Mouse (Mus musculus) lung, embryonic 16.5 days (tissue): ENCODE measurements around the gene Olfr1451. TPM values are rescaled to one million over a fixed set of nuclear protein-coding genes. Genes with fewer than 3 reads are reported as not detected.
"Not testable (repeated sequence)": the region's sequence is repeated elsewhere in the genome, so short reads cannot be mapped to it uniquely, and the experiment has no call there.

ENCODE experiments used
- ATAC-seq: fragments of 200-750 bp; cut with Nextera tagmentation; 2 replicates; pipeline ENCODE4 v1.8.0; 2017; ENCODE audit warnings: low read depth, mild to moderate bottlenecking, moderate library complexity
- H3K27ac ChIP-seq: fragments of 300-500 bp; sonication (generic); 2 replicates; pipeline ENCODE4 v1.5.1; 2014; ENCODE audit warnings: mild to moderate bottlenecking, control low read depth, low read length
- H3K27me3 ChIP-seq: fragments of 300-500 bp; sonication (generic); 2 replicates; pipeline ENCODE4 v1.6.1; 2014; ENCODE audit warnings: low read depth, low read length, mixed read lengths; ENCODE audit not compliant: control insufficient read depth, insufficient read depth
- H3K36me3 ChIP-seq: fragments of 300-500 bp; sonication (generic); 2 replicates; pipeline ENCODE4 v1.6.1; 2014; ENCODE audit warnings: low read length; ENCODE audit not compliant: control insufficient read depth, insufficient read depth
- H3K4me1 ChIP-seq: fragments of 300-500 bp; sonication (generic); replicated peaks from 2 replicates; pipeline ENCODE4 v1.6.1; 2014; ENCODE audit warnings: low read length, mixed read lengths; ENCODE audit not compliant: control insufficient read depth, insufficient read depth
- H3K4me2 ChIP-seq: fragments of 300-500 bp; sonication (generic); 2 replicates; pipeline ENCODE4 v1.6.1; 2014; ENCODE audit warnings: low read depth, low read length, control low read depth
- H3K4me3 ChIP-seq: fragments of 300-500 bp; sonication (generic); 2 replicates; pipeline ENCODE4 v1.5.1; 2014; ENCODE audit warnings: mild to moderate bottlenecking, low read length, control low read depth
- H3K9ac ChIP-seq: fragments of 300-500 bp; sonication (generic); 2 replicates; pipeline ENCODE4 v1.6.1; 2014; ENCODE audit warnings: low read length, control low read depth
- H3K9me3 ChIP-seq: fragments of 300-500 bp; sonication (generic); 2 replicates; pipeline ENCODE4 v1.6.1; 2016; ENCODE audit warnings: low read length; ENCODE audit not compliant: control insufficient read depth
- WGBS: fragments of 180-500 bp; shearing (Covaris S2); extraction: QIAGEN DNeasy Blood & Tissue Kit; methylation state at CpG from one replicate; pipeline ENCODE4 v1.1.7; 2014; 5-methylcytosine and 5-hydroxymethylcytosine counted together
- polyA plus RNA-seq: library from polyadenylated mRNA; unstranded; fragments of >200 nt; fragmentation: Nextera tagmentation; extraction: Ambion mirVana; gene quantifications from 2 replicates; pipeline ENCODE4 v1.2.1, GENCODE M21; 2015

Gene Olfr1451
- not detected in 2 replicates for polyA plus RNA-seq

DNA sequence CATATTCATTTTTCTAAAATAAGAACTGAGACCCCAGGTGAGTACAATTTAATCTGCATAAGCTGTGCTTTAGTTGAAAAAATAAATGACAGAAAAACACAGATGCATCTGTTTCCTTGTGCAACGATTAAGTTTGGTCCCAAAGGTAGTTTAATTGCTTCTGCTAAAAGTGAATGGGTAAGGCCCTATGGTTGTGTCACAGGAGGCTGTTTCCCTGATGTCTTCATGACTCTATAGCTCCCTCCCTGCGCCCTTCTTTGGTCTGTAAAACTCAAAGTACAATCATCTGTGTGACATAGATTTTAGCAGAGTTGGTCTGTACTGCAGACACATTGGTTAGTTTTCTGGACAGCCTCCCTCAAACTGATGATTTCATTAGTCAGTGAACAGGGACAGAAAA is at the start of gene Olfr1451:
TSS of gene Olfr1451 (plus strand) at position 301 of the 400 bp plus-strand sequence.
- no peak within 1 kb of the TSS for H3K9ac ChIP-seq
- no peaks in the 10 kb centered on the region for H3K4me1 ChIP-seq
- 59% methylated on average over 2 of the region's 2 CpGs for WGBS
- no peaks in the 10 kb centered on the region for H3K9me3 ChIP-seq
- no peaks in the 10 kb centered on the region for H3K36me3 ChIP-seq
- ATAC-seq = no peak
- H3K4me2 ChIP-seq = no peak within 1 kb of the TSS
- H3K4me3 ChIP-seq = no peak within 1 kb of the TSS
- no peaks in the 10 kb centered on the region for H3K27me3 ChIP-seq
- H3K27ac ChIP-seq = no peak within 1 kb of the TSS

DNA sequence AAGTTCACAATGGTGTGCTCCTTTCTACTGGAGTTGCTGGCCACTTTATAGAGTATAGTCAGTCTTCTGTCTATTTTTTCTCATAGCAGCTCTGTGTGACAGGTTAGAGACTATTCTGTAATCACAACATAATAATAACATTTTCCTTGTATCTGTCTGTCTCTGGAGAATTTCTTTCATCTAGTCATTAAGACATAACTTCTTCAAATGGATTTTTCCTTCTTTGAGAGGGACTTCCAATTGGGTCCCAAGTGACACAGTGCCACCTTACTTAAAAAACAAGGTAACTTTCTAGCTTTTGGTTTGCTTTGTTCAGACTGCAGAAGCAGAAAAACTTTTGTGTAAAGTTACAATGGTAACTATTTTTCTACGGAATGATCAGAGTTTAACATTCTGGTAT is 44.9 kb upstream of the Olfr1451 start, which contains the start of gene Olfr1450:
TSS of gene Olfr1450 (plus strand) at position 301 of the 400 bp plus-strand sequence.
- no peaks in the 10 kb centered on the region for H3K9me3 ChIP-seq
- 85% methylated on average over 1 of the region's 1 CpGs for WGBS
- no peaks in the 10 kb centered on the region for H3K36me3 ChIP-seq
- H3K9ac ChIP-seq = no peak within 1 kb of the TSS
- no peak within 1 kb of the TSS for H3K27ac ChIP-seq
- no peak within 1 kb of the TSS for H3K4me2 ChIP-seq
- H3K27me3 ChIP-seq = no peaks in the 10 kb centered on the region
- no peak for ATAC-seq
- no peak within 1 kb of the TSS for H3K4me3 ChIP-seq
- no peaks in the 10 kb centered on the region for H3K4me1 ChIP-seq

DNA sequence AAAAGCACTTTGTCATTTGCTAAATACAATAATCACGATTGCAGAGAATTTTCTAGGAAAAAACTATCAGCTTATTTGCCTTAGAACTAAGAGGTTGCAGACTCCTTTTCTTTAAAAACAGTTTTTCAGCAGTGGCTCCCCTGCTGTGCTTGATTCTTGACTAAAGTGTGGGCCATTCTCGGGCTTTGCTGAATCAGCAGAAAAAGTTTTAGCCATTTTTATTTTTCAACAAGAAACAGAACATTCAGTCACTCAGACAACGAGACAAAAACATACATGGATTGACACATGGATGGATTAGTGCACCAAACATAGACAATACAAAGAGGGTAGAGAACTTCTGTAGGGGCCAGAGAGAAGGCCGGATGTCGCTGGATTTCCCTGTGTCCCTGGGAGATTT is 24.7 kb upstream of the Olfr1451 start:
- not testable (repeated sequence) for H3K9ac ChIP-seq, H3K4me1 ChIP-seq, H3K36me3 ChIP-seq, H3K27me3 ChIP-seq, H3K4me3 ChIP-seq, H3K9me3 ChIP-seq, H3K27ac ChIP-seq, ATAC-seq, H3K4me2 ChIP-seq
- 77% methylated on average over 5 of the region's 5 CpGs for WGBS

DNA sequence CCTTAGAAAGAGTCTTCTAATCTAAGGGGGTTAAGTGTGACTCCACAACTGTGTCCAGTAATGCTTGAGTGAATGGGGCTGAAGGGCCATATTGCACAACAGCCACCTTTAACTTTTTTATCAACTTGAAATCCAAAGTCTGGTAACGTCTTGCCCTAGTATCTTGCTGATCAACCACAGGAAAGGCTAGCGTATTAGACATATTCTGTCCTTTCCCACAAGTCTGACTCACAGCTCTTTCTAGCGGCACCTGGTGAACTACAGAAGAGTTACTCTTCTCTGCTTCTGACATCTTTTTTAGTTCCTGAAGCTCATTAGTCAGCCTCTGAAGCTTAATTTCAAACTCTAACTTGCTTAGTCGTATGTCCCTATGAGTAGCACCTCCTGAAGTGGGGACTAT is 2.5 kb upstream of the Olfr1451 start:
- not testable (repeated sequence) for H3K27ac ChIP-seq, H3K36me3 ChIP-seq, H3K4me2 ChIP-seq, H3K4me1 ChIP-seq, H3K27me3 ChIP-seq, H3K4me3 ChIP-seq, ATAC-seq, H3K9ac ChIP-seq, H3K9me3 ChIP-seq
- 91% methylated on average over 4 of the region's 4 CpGs for WGBS

DNA sequence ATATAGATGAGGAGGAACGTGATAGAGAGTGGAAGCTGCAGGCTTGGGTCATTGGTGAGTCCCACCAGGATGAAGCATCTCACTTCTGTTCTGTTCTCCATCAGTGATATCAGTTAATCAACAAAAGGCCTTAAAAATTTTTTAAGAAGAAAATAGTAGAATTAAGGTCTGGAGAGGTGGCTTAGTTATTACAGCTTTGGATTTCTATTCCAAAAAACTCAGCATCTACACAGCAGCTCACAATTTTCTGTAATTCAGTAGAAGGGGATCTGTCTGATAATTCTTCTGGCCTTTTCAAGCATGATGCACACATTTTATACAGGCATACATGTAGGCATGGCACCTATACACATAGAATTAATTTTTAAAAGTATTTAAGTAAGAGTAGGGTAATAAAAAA is 33.4 kb downstream of the Olfr1451 start, which contains the start of gene Olfr1453:
TSS of gene Olfr1453 (minus strand) at position 101 of the 400 bp plus-strand sequence.
- no peak within 1 kb of the TSS for H3K4me3 ChIP-seq
- ATAC-seq = no peak
- no peaks in the 10 kb centered on the region for H3K27me3 ChIP-seq
- no peaks in the 10 kb centered on the region for H3K9me3 ChIP-seq
- no peak within 1 kb of the TSS for H3K27ac ChIP-seq
- no peak within 1 kb of the TSS for H3K9ac ChIP-seq
- WGBS = 44% methylated on average over 1 of the region's 1 CpGs
- no peaks in the 10 kb centered on the region for H3K36me3 ChIP-seq
- H3K4me1 ChIP-seq = no peaks in the 10 kb centered on the region
- H3K4me2 ChIP-seq = no peak within 1 kb of the TSS

Other genes with a start within 250 kb of the Olfr1451 start
- 0.88 and 1.2 TPM in 2 replicates for gene Cntf, start 229.4 kb upstream of the Olfr1451 start, polyA plus RNA-seq
- gene Zfp91, start 198.9 kb upstream of the Olfr1451 start, polyA plus RNA-seq = 10.9 and 11.5 TPM in 2 replicates
- 2.0 and 3.3 TPM in 2 replicates for gene Lpxn, start 198.8 kb upstream of the Olfr1451 start, polyA plus RNA-seq
- gene Gm5244, start 148.3 kb upstream of the Olfr1451 start, polyA plus RNA-seq = not detected in 2 replicates
- not detected in 2 replicates for gene Olfr1444, start 137.7 kb upstream of the Olfr1451 start, polyA plus RNA-seq
- not detected in 2 replicates for gene Olfr1445, start 111.2 kb upstream of the Olfr1451 start, polyA plus RNA-seq
- gene Olfr1446, start 101.5 kb upstream of the Olfr1451 start, polyA plus RNA-seq = not detected in 2 replicates
- not detected in 2 replicates for gene Olfr1447, start 91.3 kb upstream of the Olfr1451 start, polyA plus RNA-seq
- gene Olfr1448, start 70.6 kb upstream of the Olfr1451 start, polyA plus RNA-seq = not detected in 2 replicates
- gene Olfr1449, start 64.2 kb upstream of the Olfr1451 start, polyA plus RNA-seq = not detected in 2 replicates
- not detected in 2 replicates for gene Olfr1450, start 44.8 kb upstream of the Olfr1451 start, polyA plus RNA-seq
- gene Olfr1453, start 33.3 kb downstream of the Olfr1451 start, polyA plus RNA-seq = not detected in 2 replicates
- not detected in 2 replicates for gene Olfr1454, start 65.6 kb downstream of the Olfr1451 start, polyA plus RNA-seq
- not detected in 2 replicates for gene Olfr1457, start 102.9 kb downstream of the Olfr1451 start, polyA plus RNA-seq
- not detected in 2 replicates for gene Olfr1458, start 111.8 kb downstream of the Olfr1451 start, polyA plus RNA-seq
- not detected in 2 replicates for gene Olfr1459, start 154.5 kb downstream of the Olfr1451 start, polyA plus RNA-seq
- gene Olfr1461, start 168.0 kb downstream of the Olfr1451 start, polyA plus RNA-seq = not detected in 2 replicates
- not detected in 2 replicates for gene Olfr1462, start 190.7 kb downstream of the Olfr1451 start, polyA plus RNA-seq
- gene Olfr1463, start 236.3 kb downstream of the Olfr1451 start, polyA plus RNA-seq = not detected in 2 replicates